Mouse (Mus musculus): ENCODE results near the gene Ttc1.

- TF ChIP-seq MAFK (IDR thresholded peaks at IDR 0.05; ENCODE audit: insufficient read depth, low read depth, low read length), result no peak
- TF ChIP-seq HCFC1 (IDR thresholded peaks at IDR 0.05; ENCODE audit: borderline replicate concordance, insufficient read depth, low read length), result no peak
- no peak for TF ChIP-seq ZNF384 (IDR thresholded peaks at IDR 0.05; ENCODE audit: low read depth, low read length)
- TF ChIP-seq CHD2 (IDR thresholded peaks at IDR 0.05; ENCODE audit: low read depth, low read length), result no peak
Observed at GRCm38 (mm10) chr11:43751542-43751941, 3.7 kb upstream of the Ttc1 start.
